Mouse (Mus musculus) hindlimb bud, embryonic 11.5 days (tissue): ENCODE results near the gene Trpc2.
"Not testable (repeated sequence)": the region's sequence is repeated elsewhere in the genome, so short reads cannot be mapped to it uniquely, and the experiment has no call there.

Source experiments
- DNase-seq: peaks from one replicate; pipeline ENCODE4 v3.0.0-alpha.2; 2012; ENCODE audit warnings: low read depth, low spot score; ENCODE audit errors: extremely low spot score

The Trpc2 gene

DNA sequence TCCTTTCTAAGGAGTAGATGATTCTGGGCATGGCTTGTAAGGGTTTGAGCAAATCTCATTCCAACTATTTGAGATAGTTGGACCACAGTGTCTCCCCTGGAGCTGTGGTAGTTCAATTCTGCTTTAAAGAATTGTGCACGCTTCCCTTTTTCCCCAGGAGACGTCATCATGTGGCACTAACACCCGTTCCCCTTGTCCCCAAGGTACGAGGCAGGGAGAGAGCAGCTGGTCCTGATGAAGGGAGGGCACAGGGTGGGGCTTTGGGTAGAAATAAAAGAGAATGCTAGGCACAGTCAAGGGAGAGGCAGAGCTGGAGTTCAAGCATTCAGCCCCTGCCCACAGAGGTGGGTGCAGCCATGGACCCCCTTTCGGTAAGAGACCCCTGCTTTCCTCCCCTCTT is at the start of gene Trpc2:
TSS of gene Trpc2 (plus strand) at position 301 of the 400 bp plus-strand sequence.
- no peak for DNase-seq

DNA sequence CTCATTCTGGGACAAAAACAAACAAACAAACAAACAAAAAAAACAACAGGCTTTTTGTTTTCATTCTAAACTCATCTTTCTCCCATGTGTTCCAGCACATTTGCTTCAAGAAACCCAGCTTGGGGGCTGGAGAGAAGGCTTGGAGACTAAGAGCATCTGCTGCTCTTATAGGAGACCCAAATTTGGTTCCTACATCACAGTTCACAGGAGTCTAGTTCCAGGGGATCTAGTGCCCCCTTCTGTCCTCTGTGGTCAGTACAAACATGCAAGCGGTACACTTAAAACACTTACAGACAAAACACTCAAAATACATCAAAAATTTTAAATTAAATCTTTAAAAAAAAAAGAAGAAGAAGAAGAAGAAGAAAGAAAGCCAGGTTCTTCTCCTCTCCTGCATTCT is 48.0 kb upstream of the Trpc2 start:
- DNase-seq: no peak

DNA sequence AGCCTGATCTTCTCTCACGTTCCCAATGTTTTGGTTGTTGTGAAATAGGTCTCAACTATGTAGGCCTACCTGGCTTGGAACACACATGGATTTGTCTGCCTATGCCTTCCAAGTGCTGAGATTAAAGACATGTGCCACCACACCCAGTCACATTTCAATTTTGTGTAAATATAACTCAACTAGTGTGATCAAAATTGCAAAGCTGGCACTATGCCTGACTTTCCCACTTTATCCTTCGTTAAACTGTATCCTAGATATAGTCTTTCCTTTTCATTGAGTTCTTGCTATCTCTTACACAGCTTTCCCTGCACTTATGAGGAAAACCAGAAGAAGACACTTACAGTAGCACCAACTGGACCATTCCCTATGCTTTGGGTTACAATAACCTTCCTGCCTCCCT is 47.4 kb upstream of the Trpc2 start:
- no peak for DNase-seq

DNA sequence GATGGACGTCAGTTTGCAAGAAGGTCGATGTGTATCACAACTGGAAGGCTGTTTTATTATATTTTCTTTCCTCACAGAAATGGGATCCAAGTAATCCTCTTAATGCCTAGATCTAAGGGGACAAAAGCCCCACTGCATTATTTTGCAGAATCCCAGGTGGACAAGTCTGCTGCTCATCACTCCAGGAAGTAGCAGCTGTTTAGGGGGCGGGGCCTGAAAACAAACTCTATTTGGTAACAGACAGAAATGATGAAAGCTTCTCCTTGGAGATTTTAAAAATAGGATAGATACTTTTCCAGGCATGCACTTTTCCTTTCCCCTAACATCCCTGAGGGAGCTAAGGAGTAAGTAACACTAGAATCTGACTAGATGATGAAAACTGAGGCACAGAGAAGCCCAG is 45.6 kb upstream of the Trpc2 start:
- no peak for DNase-seq

DNA sequence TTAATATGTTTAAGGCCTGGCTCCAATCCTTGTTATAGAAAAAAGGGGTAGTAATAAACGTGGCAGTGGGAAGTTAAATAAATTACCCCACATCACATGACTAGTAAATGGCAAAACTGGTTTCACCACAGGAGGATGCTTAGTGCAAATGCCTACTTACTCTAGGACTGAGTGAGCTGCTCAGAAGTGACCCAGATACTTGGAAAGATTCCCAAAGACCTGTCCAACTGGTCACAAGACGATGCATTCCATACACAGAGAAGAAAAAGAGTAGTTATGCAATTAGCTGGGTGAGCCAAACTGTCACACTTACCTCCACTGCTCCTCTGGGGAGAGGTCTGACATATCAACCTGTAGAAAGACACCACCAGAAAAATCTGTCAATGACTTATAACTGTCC is 40.6 kb upstream of the Trpc2 start:
- DNase-seq: no peak

DNA sequence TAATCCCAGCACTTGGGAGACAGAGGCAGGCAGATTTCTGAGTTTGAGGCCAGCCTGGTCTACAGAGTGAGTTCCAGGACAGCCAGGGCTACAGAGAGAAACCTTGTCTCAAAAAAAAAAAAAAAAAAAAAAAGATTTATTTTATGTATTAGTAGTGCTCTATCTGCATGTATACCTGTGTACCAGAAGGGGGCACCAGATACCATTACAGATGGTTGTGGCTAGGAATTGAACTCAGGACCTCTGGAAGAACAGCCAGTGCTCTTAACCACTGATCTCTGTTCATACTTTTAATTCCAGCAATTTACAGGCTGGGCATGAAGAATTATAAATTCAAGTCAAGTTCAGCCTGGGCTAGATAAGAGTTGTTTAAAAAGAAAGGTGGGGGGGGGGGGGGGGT is 34.4 kb upstream of the Trpc2 start:
- DNase-seq: not testable (repeated sequence)

DNA sequence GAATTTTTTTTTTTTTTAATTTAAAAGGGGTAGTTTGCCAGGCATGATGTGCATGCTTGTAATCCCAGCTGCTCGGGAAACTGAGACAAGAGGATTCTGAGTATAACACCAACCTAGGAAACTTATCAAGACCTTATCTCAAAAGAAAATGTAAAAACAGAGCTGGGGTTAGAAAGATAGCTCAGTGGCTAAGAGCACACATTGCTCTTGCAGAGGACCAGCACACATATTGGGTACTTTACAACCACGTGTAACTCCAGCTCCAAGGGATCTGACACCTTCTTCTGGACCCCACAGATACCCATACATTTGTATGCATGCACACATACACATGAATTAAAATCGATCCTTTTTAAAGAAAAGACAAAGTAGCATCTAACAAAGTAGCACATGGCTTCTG is 21.6 kb upstream of the Trpc2 start:
- no peak for DNase-seq

DNA sequence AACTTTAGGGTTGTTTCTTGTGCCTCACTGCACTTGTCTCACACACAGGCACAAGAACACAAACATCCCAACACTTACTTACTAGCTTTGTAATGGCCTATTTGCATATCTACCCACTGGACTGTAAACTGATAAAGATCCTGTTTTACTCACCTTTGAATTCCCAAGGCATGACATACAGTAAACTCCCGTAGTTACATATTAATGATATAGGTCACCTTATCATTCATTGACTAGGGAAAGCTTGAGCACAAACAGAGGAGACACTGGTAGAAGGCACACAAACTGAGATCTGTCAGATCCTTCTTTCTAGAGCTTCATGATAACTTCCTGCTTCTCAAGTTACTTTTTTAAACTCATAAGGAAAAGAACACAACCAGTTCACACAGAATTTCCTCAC is 20.7 kb upstream of the Trpc2 start:
- DNase-seq: no peak

DNA sequence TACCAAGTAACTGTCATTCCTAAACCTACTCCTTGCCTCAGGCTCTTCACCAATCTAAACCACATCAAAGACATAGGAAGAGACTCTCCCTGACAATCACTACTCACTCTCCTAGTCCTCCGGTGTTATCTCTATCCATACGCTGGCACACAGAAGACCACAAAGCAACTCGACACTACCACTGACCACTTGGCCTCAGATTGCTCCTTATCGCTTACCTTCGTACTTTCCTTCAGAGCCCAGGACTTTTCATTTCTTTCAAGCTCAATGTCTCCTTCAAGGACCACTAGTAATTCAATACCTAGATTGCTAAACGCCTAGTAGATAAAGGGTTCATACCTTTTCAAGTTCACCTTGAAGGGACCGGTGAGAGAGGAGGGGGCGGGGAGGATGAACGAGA is 19.0 kb upstream of the Trpc2 start:
- DNase-seq: no peak

DNA sequence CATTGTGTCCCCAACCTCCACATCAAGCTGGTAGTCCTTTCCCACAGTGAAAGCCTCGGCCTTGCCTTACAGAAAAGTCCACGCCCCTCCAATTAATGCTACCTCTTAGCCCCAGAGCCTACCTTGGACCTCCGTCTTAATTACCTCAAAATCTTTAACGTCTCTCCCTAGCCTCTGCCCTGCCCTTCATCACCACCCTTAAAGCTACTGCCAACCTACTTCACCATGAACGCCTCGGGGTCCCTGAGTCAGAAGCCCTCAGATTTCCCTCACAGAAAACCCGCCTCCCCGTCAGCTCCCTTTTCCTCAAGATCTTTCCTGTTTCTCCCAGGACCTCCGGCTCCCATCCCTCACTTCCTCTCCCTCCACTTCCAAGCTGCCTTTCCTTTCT is 18.3 kb upstream of the Trpc2 start:
- no peak for DNase-seq

DNA sequence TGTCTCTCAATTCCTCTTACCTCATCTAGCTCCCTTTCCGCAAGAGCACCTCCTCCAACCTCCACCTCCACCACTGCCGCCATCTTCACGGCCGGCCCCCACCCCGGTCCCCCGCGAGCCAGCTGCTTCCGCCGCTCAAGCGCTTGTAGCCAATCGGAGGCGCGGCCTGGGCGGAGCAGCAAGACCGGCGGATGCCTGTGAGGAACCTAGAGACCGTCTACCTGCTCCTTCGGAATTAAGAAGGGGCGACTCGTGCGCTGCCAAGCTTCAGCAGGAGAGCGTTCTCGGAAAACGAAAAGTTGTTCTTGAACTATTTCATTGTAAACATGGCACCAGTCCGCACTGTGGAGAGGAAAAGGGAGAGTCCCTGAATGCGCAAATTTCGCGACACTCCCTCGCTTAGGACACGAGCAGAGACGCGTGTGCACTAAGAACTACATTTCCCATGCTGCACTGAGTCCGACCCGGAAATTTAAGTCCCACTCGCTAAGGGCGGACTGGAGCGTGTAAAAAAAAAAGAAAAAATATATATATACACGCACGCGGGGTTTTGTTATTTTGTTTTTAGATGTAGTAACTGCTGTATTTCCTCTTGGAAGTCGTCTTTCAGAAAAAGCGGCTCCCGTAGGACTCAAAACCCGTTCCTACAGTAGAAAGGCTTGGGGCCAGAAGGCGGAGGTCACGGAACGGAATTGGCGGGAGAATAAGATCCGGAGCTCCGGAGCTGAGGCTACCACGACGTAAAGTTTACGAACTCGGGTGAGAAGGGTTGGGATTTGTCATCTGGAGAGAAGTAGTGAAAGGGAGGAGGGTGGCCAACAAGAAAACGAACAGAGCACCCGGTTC is 17.6 kb upstream of the Trpc2 start, which contains the start of the genes Rnf121, Xndc1 and Xntrpc:
TSS of gene Rnf121 (minus strand) at position 424 of the 846 bp plus-strand sequence.
TSS of gene Xndc1 (plus strand) at position 466 of the 846 bp plus-strand sequence.
TSS of gene Xntrpc (plus strand) at position 668 of the 846 bp plus-strand sequence.
- DNase-seq: peak; percentile 94

DNA sequence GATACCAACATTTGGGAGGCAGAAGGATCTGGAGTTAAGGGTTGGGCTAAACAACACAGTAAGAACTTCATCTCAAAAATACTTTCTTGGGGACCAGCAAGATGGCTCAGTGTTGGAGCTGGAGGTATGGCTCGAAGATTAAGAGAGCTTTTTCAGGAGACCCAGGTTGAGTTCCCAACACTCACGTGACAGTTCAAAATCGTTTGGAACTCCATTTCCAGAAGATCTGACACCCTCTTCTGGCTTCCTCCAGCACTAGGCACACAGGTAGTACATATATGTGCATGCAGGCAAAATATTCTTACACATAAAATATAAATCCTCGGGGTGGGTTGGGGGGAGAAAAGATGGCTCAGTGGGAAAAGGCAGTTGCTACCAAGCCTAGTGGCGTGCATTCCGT is 16.6 kb upstream of the Trpc2 start:
- no peak for DNase-seq

DNA sequence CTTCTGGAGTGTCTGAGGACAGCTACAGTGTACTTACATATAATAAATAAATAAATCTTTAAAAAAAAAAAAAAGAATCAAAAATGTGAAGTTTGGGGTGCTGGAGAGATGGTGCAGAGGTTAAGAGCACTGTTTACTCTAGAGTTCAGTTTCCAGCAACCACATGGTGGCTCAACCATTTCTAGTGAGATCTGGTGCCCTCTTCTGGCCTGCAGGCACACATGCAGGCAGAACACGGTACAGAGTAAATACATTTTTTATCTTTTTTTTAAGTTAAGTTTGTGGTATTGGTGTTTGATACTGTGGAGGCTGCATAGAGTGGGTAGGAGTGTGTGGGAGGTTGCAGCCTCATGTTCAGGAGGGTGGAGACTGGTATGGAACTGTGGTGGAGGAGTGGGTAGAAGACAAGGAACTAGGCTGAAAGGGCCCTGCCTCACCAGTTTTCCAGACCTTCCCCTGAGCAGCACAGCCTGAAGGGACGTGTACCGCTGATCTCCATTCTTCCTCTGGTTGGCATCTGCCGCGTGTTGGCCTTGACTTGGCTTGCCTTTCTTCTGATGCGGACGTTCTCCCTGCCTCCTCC is 6.1 kb upstream of the Trpc2 start:
- no peak for DNase-seq

DNA sequence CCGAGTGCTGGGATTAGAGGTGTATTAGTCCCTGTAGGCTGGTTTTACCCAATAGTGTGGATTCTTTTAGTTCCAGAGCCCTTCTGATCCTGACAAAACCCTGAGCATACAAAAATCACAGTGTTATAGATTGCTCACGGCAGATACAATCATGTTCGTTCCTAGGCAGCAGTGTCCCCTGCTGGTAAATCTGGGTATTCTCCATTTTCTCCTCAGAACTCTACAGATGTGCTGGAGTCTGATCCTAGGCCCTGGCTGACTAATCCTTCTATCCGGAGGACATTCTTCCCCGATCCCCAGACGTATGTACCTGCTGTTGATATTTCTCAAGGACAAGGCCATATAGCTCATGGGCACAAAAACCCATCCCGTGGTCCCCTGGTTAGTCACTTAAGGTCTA is 4.4 kb upstream of the Trpc2 start:
- DNase-seq: no peak

DNA sequence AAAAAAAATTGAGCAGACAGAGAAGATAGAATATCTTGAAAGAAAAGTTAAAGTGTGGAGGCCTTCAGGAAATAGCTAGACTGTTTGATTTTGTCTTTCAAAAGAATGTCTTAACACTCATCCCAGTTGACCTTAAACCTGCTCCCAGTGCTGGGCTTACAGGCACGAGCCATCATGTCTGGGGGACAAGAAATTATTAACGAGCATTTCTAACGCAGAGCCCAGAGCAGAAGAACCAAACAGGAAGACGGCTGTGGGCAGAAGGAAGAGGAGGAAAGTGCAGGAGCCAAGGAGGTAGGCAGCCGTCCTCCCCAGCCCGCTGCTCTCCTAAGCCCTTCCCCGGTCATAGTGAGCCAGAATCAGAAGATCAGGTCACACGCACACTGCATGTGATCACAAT is 2.6 kb upstream of the Trpc2 start:
- DNase-seq: no peak

DNA sequence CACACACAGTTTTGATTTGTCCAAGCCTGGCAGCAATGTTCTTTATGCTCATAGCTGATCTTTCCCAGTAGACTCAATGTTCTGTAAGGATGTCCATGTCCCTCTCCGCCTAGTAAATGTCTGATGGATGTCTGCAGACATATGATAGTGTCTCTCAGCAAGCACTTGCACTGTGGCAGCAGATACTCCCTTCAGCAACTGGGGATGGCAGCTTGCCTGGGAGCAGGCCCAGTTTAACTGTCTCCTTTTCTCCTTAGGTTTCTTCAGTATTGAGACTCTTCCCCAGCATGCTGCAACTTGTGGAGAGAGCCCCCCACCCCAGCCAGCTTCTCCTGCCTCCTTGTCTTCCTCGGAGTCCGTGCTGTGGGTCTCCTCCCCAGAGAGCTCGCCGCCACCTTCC is 1.1 kb upstream of the Trpc2 start:
- DNase-seq: no peak

DNA sequence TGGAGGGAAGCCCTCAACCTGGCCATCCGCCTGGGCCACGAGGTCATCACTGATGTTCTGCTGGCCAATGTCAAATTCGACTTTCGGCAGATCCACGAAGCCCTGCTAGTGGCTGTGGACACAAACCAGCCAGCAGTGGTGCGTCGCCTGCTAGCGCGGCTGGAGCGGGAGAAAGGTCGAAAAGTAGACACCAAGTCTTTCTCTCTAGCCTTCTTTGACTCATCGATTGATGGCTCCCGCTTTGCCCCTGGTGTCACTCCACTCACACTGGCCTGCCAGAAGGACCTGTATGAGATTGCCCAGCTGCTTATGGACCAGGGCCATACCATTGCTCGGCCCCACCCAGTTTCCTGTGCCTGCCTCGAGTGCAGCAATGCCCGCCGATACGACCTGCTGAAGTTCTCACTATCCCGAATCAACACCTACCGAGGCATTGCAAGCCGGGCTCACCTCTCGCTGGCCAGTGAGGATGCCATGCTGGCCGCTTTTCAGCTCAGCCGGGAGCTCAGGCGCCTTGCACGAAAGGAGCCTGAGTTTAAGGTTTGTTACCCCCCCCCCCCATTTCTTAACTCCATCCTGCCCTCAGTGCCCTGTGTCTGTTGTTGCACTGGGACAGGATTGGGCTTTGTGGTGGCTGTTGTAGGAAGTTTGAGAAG is 1.3 kb downstream of the Trpc2 start:
- DNase-seq: no peak

DNA sequence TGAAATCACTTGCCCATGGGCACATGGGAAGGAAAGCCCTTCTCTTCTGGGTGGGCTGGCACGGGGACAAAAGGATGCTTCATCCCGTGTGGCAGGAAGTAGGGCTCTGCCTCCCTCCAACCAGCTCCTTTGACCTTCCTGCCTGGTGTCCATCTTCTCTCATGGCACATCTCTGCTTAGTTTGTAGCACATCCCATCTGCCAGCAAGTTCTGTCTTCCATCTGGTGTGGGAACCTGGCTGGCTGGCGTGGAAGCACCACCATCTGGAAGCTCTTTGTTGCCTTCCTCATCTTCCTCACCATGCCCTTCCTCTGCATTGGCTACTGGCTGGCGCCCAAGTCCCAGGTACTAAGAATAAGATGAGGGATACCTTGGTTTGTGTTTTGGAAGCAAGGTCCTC is 4.4 kb downstream of the Trpc2 start:
- no peak for DNase-seq

DNA sequence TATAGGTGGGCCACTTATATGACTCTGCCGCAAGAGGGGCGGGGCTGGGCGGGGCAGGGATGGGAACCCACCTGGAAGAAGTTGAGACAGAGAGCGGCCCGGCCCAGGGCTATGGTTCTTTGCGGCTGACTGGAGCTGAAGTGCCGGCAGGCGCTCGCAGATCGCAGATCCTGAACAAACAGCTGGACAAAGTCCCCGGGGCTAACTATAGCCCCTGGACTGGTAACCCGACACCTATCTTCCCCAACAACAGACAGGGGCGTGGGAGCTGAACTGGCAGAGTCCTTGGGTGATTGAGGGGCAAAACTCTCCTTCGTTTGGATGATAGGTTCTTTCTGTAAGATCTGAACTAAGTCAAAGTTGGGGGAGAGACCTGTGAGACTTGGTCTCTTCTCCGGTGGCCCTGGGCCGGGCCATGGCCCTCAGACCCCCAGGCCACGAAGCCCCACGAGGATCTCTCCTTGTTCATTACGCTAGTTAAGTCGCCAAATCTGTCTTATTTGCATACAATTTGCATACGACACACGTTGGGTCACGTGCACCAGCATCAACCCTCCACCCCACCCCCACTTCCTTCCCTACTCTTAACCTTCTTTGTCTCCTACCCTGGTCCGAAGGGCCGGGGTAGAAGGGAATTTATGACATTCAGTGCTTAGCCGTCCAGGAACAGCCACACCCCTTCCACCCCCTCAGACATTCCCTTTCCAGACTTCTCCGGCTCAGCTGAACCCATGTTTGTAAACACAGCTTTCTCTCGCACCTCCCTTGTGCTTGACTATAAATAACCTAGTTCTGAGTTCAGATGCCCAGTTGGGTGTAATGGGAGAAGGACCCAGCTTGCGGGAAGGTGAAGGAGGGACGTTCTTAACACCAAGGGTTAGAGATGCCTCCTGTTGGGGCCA is 17.1 kb downstream of the Trpc2 start:
- DNase-seq: peak; percentile 31

DNA sequence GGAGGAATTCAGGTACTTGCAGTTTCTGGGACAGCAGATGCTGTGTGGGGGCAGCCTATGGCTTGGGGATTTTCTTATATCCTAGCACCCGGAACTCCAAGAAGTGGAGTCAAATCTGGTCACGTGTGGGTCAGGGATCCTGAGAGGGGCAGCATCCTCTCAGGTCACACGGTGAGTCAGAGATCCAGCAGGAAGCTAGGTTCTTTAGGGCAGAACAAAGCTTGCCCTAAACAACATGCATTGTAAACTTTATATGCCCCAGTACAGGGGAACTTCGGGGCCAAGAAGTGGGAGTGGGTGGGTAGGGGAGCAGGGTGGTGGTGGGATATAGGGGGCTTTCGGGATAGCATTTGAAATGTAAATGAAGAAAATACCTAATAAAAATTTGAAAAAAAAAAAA is 18.0 kb downstream of the Trpc2 start:
- no peak for DNase-seq

DNA sequence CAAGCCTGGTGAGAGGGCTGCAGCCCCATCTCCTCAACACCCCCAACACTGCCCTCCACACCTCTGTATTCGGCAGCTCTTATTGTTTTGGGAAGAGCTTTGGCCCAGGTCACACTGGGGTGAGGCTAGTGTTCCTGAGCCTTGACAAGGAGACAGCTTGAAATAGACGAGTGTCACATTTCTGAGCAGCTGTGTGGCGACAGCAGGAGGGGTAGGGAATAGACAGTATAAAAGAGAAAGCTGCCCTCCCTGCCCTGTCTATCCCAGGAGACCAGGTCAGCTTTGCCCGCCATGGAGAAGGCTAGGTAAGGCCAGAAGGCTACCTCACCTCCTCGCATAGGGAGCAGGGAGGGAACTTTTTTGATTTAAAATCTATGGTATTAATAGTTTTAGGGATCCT is 18.6 kb downstream of the Trpc2 start, which contains the start of gene Art1:
TSS of gene Art1 (plus strand) at position 257 of the 400 bp plus-strand sequence.
- DNase-seq: no peak
